Mouse (Mus musculus) small intestine, adult 2 months (tissue): ENCODE results near the gene Mgarp.

Experiments
- CTCF ChIP-seq: fragments of 200-500 bp; IDR thresholded peaks from 2 replicates; pipeline ENCODE4 v1.5.1; 2012; ENCODE audit warnings: low read depth, mild to moderate bottlenecking, control low read depth, inconsistent platforms, low read length, moderate library complexity, mixed read lengths; ENCODE audit not compliant: insufficient replicate concordance, insufficient read length; ENCODE audit errors: extremely low read depth
- POLR2A ChIP-seq: fragments of 200-500 bp; IDR thresholded peaks from 2 replicates; pipeline ENCODE4 v1.6.1; 2012; ENCODE audit warnings: low read depth, mild to moderate bottlenecking, control low read depth, inconsistent platforms, low read length, moderate library complexity

GRCm38 (mm10) chr3:51348646-51349238 lies 47.8 kb downstream of the Mgarp start:
- TF ChIP-seq CTCF, result no peak
- no peak for TF ChIP-seq POLR2A
